Mouse (Mus musculus) hindbrain, embryonic 16.5 days (tissue): ENCODE measurements around the gene Ifitm5. TPM values are rescaled to one million over a fixed set of nuclear protein-coding genes. Genes with fewer than 3 reads are reported as not detected.

ENCODE experiments used
- ATAC-seq: fragments of 200-750 bp; cut with Nextera tagmentation; 2 replicates; pipeline ENCODE4 v1.8.0; 2017; ENCODE audit warnings: moderate TSS enrichment, moderate library complexity
- H3K27ac ChIP-seq: fragments of 300-500 bp; sonication (generic); 2 replicates; pipeline ENCODE4 v1.5.1; 2014; ENCODE audit warnings: low read depth, mild to moderate bottlenecking, control low read depth, low read length, moderate library complexity
- H3K27me3 ChIP-seq: fragments of 300-500 bp; sonication (generic); replicated peaks from 2 replicates; pipeline ENCODE4 v1.6.1; 2014; ENCODE audit warnings: low read length; ENCODE audit not compliant: control insufficient read depth, insufficient read depth
- H3K36me3 ChIP-seq: fragments of 300-500 bp; sonication (generic); 2 replicates; pipeline ENCODE4 v1.6.1; 2014; ENCODE audit warnings: mild to moderate bottlenecking, low read length, moderate library complexity, mixed read lengths; ENCODE audit not compliant: control insufficient read depth, insufficient read depth
- H3K4me1 ChIP-seq: fragments of 300-500 bp; sonication (generic); 2 replicates; pipeline ENCODE4 v1.6.1; 2014; ENCODE audit warnings: low read depth, low read length; ENCODE audit not compliant: control insufficient read depth, insufficient read depth
- H3K4me2 ChIP-seq: fragments of 300-500 bp; sonication (generic); 2 replicates; pipeline ENCODE4 v1.6.1; 2014; ENCODE audit warnings: mild to moderate bottlenecking, low read length, control low read depth, moderate library complexity
- H3K4me3 ChIP-seq: fragments of 300-500 bp; sonication (generic); 2 replicates; pipeline ENCODE4 v1.5.1; 2014; ENCODE audit warnings: mild to moderate bottlenecking, low read length, control low read depth, moderate library complexity
- H3K9ac ChIP-seq: fragments of 300-500 bp; sonication (generic); 2 replicates; pipeline ENCODE4 v1.6.1; 2014; ENCODE audit warnings: low read depth, mild to moderate bottlenecking, control low read depth, low read length, moderate library complexity
- H3K9me3 ChIP-seq: fragments of 300-500 bp; sonication (generic); 2 replicates; pipeline ENCODE4 v1.6.1; 2014; ENCODE audit warnings: mild to moderate bottlenecking, low read length, moderate library complexity; ENCODE audit not compliant: control insufficient read depth
- WGBS: fragments of 180-500 bp; shearing (Covaris S2); extraction: QIAGEN DNeasy Blood & Tissue Kit; methylation state at CpG from one replicate; pipeline ENCODE4 v1.1.7; 2014; 5-methylcytosine and 5-hydroxymethylcytosine counted together
- polyA plus RNA-seq: library from polyadenylated mRNA; unstranded; fragments of >200 nt; fragmentation: Nextera tagmentation; extraction: Ambion mirVana; gene quantifications from 2 replicates; pipeline ENCODE4 v1.2.1, GENCODE M21; 2015

The Ifitm5 gene
- polyA plus RNA-seq, 1 experiment from 2014 or later, result 0.49 TPM

DNA sequence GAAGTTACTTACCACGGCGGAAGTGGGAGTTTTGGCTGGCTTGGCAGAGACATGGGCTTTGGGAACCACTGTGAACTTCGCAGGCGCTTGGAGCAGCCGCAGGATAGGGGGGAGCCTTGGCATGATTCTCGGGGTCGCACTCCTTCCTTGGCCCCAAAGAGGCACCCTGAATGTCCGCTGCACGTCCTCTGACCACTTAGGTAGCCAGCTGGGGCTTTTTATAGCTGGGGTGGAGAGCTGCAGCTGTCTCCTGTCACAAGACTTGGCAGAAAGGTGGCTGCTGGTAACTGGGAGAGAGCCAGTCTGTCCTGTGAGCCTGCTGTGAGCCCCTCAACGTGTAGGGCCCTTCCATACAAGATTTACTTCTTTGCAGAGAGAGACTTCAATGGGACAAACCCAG is 49.9 kb downstream of the Ifitm5 start, which contains the start of gene Cox8b:
Gene Cox8b (minus strand): TSS at position 227 of the 400 bp plus-strand sequence.
- no peaks in the 10 kb centered on the region for H3K4me1 ChIP-seq
- ATAC-seq, result no peak
- H3K27me3 ChIP-seq, result no peaks in the 10 kb centered on the region
- H3K9ac ChIP-seq, result no peak within 1 kb of the TSS
- H3K9me3 ChIP-seq, result no peaks in the 10 kb centered on the region
- peaks cover 22% of the 10 kb centered on the region for H3K36me3 ChIP-seq
- H3K4me2 ChIP-seq, result no peak within 1 kb of the TSS
- 78% methylated on average over 10 of the region's 10 CpGs for WGBS
- H3K4me3 ChIP-seq, result no peak within 1 kb of the TSS
- no peak within 1 kb of the TSS for H3K27ac ChIP-seq

DNA sequence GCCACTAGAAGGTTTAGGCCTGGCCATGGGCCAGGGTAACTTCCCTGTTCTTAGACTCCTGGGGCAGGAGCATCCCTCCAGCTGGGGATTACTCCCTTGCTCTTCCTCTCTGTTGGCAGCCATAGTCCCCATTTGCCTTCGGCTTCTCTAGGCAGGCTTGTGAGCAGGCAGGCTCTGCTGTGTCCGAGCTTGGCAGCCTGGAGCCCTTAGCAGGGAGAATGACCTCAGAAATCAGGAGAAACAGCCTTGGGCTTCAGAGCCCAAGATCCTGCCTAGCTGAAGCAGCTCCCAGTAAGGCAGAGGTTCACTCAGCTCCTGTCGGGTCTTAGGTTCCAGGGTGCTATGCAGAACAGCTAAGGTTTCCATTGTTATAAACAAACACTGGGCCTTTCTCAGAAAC is 51.0 kb downstream of the Ifitm5 start:
- 73% methylated on average over 3 of the region's 3 CpGs for WGBS
- Histone ChIP-seq H3K4me2 (no peak overlapping the region), H3K4me3 (no peak overlapping the region), H3K9me3 (no peaks in the 10 kb centered on the region), H3K4me1 (no peaks in the 10 kb centered on the region), H3K9ac (no peak overlapping the region), H3K27me3 (no peaks in the 10 kb centered on the region), H3K27ac (no peak overlapping the region), H3K36me3 (peaks cover 29% of the 10 kb centered on the region)
- ATAC-seq, result no peak

Other genes starting within 250 kb of the Ifitm5 start
- gene Cyp2e1, start 186.6 kb downstream of the Ifitm5 start, polyA plus RNA-seq, result not detected in 2 replicates
- 0.60 and 0.89 TPM in 2 replicates for gene Syce1, start 162.4 kb downstream of the Ifitm5 start, polyA plus RNA-seq
- gene Zfp941, start 128.1 kb downstream of the Ifitm5 start, polyA plus RNA-seq, result 28.8 and 32.3 TPM in 2 replicates
- gene Urah, start 115.3 kb downstream of the Ifitm5 start, polyA plus RNA-seq, result not detected in 2 replicates
- not detected in 2 replicates for gene Scgb1c1, start 104.7 kb downstream of the Ifitm5 start, polyA plus RNA-seq
- 0.21 and 0.29 TPM in 2 replicates for gene Odf3, start 102.5 kb downstream of the Ifitm5 start, polyA plus RNA-seq
- 0.19 TPM in 1 of 2 replicates, not detected in the other for gene Gm45785, start 94.0 kb downstream of the Ifitm5 start, polyA plus RNA-seq
- 110 and 112 TPM in 2 replicates for gene Ric8a, start 93.3 kb downstream of the Ifitm5 start, polyA plus RNA-seq
- gene Bet1l, start 92.7 kb downstream of the Ifitm5 start, polyA plus RNA-seq, result 37.5 and 47.5 TPM in 2 replicates
- 259 and 260 TPM in 2 replicates for gene Psmd13, start 68.3 kb downstream of the Ifitm5 start, polyA plus RNA-seq
- 60.8 and 70.6 TPM in 2 replicates for gene Sirt3, start 68.0 kb downstream of the Ifitm5 start, polyA plus RNA-seq
- 2.0 TPM in 1 of 2 replicates, not detected in the other for gene Cox8b, start 49.8 kb downstream of the Ifitm5 start, polyA plus RNA-seq
- gene Nlrp6, start 29.4 kb downstream of the Ifitm5 start, polyA plus RNA-seq, result 0.65 and 0.75 TPM in 2 replicates
- gene Pgghg, start 8.9 kb downstream of the Ifitm5 start, polyA plus RNA-seq, result 8.3 and 10.4 TPM in 2 replicates
- gene Gm45717, start 5.6 kb upstream of the Ifitm5 start, polyA plus RNA-seq, result not detected in 2 replicates
- 182 and 202 TPM in 2 replicates for gene Ifitm2, start 5.7 kb upstream of the Ifitm5 start, polyA plus RNA-seq
- 15.2 and 19.4 TPM in 2 replicates for gene Ifitm1, start 16.9 kb upstream of the Ifitm5 start, polyA plus RNA-seq
- 41.2 and 43.1 TPM in 2 replicates for gene Ifitm3, start 60.5 kb upstream of the Ifitm5 start, polyA plus RNA-seq
- gene Ifitm6, start 67.6 kb upstream of the Ifitm5 start, polyA plus RNA-seq, result 0.83 and 1.3 TPM in 2 replicates
- not detected in 2 replicates for gene Gm17387, start 78.8 kb upstream of the Ifitm5 start, polyA plus RNA-seq
- 53.3 and 55.0 TPM in 2 replicates for gene B4galnt4, start 110.8 kb upstream of the Ifitm5 start, polyA plus RNA-seq
- gene Pkp3, start 127.9 kb upstream of the Ifitm5 start, polyA plus RNA-seq, result 0.31 and 0.32 TPM in 2 replicates
- 3.2 and 3.3 TPM in 2 replicates for gene Sigirr, start 150.3 kb upstream of the Ifitm5 start, polyA plus RNA-seq
- gene Ano9, start 167.5 kb upstream of the Ifitm5 start, polyA plus RNA-seq, result 0.49 and 0.80 TPM in 2 replicates
- gene Ptdss2, start 172.1 kb upstream of the Ifitm5 start, polyA plus RNA-seq, result 82.8 and 95.8 TPM in 2 replicates
- 53.6 and 54.1 TPM in 2 replicates for gene Rnh1, start 222.6 kb upstream of the Ifitm5 start, polyA plus RNA-seq
- gene Hras, start 243.7 kb upstream of the Ifitm5 start, polyA plus RNA-seq, result 93.2 and 132 TPM in 2 replicates
- 10.1 and 10.4 TPM in 2 replicates for gene Lrrc56, start 243.9 kb upstream of the Ifitm5 start, polyA plus RNA-seq